Comparison of ENCODE assay signal across 17 mouse cellular contexts in the genomic region with DNA sequence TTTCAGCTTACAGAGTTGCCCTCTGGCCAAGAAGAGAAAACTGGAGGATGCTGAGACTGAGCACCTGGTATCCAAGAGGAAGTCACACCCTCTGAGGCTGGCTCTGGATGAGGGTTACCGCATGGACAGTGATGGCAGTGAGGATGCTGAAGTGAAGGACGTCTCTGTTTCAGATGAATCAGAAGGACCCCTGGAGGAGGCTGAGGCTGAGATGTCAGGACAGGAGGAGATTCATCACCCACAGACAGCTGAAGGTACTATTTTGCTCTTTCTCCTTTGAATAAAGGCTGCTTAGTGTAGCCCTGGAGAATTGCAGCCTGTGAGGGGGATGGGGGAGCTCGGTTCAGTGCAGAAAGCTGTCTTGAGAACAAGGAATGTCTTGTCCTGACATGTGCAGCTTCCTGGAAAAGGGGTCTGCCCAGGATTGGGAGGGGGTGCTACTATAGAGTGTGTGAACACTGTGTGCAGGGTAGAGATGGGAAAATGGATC. TPM values are rescaled to one million over a fixed set of nuclear protein-coding genes. Genes with fewer than 3 reads are reported as not detected.
DNase-seq lines count a peak whose midpoint lies in the region; ATAC-seq and TF ChIP-seq lines count a peak whose summit lies in the region.
"Had no signal": no experiment of that assay in that cellular context is flagged by ENCODE, and none has a peak within 500 bp of the region (broad histone marks: within the 10 kb centered on the region; RNA-seq: fewer than 3 reads in every experiment).

No protein-coding gene starts in this region.

- no peak overlapping the region for H3K4me3 ChIP-seq in hindbrain, embryonic 15.5 days
- no peak overlapping the region for H3K4me3 ChIP-seq in hindbrain, embryonic 12.5 days
- no peak overlapping the region for H3K4me3 ChIP-seq in lung, postnatal 0 days (ENCODE audit: low read depth, low read length)
- H3K4me3 ChIP-seq in kidney, embryonic 16.5 days (ENCODE audit: low read length) = no peak overlapping the region
- H3K4me3 ChIP-seq: erythroblast, embryonic 14.5 days; gastrocnemius, adult 2 months; limb, embryonic 12.5 days had no signal

- TF ChIP-seq CTCF in lung, postnatal 0 days (IDR thresholded peaks at IDR 0.05) = no peak

- no peak for TF ChIP-seq EP300 in lung, postnatal 0 days (IDR thresholded peaks at IDR 0.05)

- H3K9ac ChIP-seq in hindbrain, embryonic 15.5 days = no peak overlapping the region
- no peak overlapping the region for H3K9ac ChIP-seq in hindbrain, embryonic 12.5 days
- H3K9ac ChIP-seq in lung, postnatal 0 days (replicated peaks; ENCODE audit: low read depth) = no peak overlapping the region
- H3K9ac ChIP-seq in kidney, embryonic 16.5 days (replicated peaks; ENCODE audit: low read length) = no peak overlapping the region
- H3K9ac ChIP-seq: limb, embryonic 12.5 days had no signal

- H3K4me2 ChIP-seq in hindbrain, embryonic 15.5 days = no peak overlapping the region
- no peak overlapping the region for H3K4me2 ChIP-seq in hindbrain, embryonic 12.5 days (replicated peaks)
- no peak overlapping the region for H3K4me2 ChIP-seq in lung, postnatal 0 days (replicated peaks; ENCODE audit: low read depth, low read length)
- H3K4me2 ChIP-seq in kidney, embryonic 16.5 days (replicated peaks; ENCODE audit: low read depth, low read length) = no peak overlapping the region
- H3K4me2 ChIP-seq: heart, embryonic 11.5 days; limb, embryonic 12.5 days; midbrain, embryonic 11.5 days had no signal

- no peaks in the 10 kb centered on the region for H3K4me1 ChIP-seq in hindbrain, embryonic 15.5 days (replicated peaks)
- 0 out of 2 replicates have a peak, but pooled peaks cover 3% of the 10 kb centered on the region for H3K4me1 ChIP-seq in hindbrain, embryonic 12.5 days
- H3K4me1 ChIP-seq in lung, postnatal 0 days (ENCODE audit: insufficient read depth, low read depth, low read length) = no peaks in the 10 kb centered on the region
- no peaks in the 10 kb centered on the region for H3K4me1 ChIP-seq in kidney, embryonic 16.5 days (ENCODE audit: insufficient read depth, low read length)
- H3K4me1 ChIP-seq: limb, embryonic 12.5 days had no signal

- H3K27ac ChIP-seq in hindbrain, embryonic 15.5 days (replicated peaks) = no peak overlapping the region
- H3K27ac ChIP-seq in hindbrain, embryonic 12.5 days = no peak overlapping the region
- no peak overlapping the region for H3K27ac ChIP-seq in lung, postnatal 0 days (ENCODE audit: low read length)
- no peak overlapping the region for H3K27ac ChIP-seq in kidney, embryonic 16.5 days (ENCODE audit: low read length)
- H3K27ac ChIP-seq: gastrocnemius, adult 2 months; limb, embryonic 12.5 days had no signal

- WGBS in hindbrain, embryonic 15.5 days = 53% methylated on average over 3 of the region's 3 CpGs
- WGBS in hindbrain, embryonic 12.5 days = 58% methylated on average over 3 of the region's 3 CpGs
- 58% methylated on average over 3 of the region's 3 CpGs for WGBS in lung, postnatal 0 days
- WGBS in kidney, embryonic 16.5 days = 67% methylated on average over 3 of the region's 3 CpGs

- ATAC-seq in hindbrain, embryonic 15.5 days (ENCODE audit: low FRiP score, low read depth) = peak; percentile 66; the same call in 1 of the 2 replicates
- no peak for ATAC-seq in hindbrain, embryonic 12.5 days (ENCODE audit: low FRiP score)
- no peak for ATAC-seq in lung, postnatal 0 days
- no peak for ATAC-seq in kidney, embryonic 16.5 days (ENCODE audit: low FRiP score, low TSS enrichment)

- H3K27me3 ChIP-seq in hindbrain, embryonic 15.5 days = no peaks in the 10 kb centered on the region
- no peaks in the 10 kb centered on the region for H3K27me3 ChIP-seq in hindbrain, embryonic 12.5 days
- no peaks in the 10 kb centered on the region for H3K27me3 ChIP-seq in lung, postnatal 0 days (replicated peaks; ENCODE audit: insufficient read depth, low read length)
- H3K27me3 ChIP-seq in kidney, embryonic 16.5 days (ENCODE audit: insufficient read depth, low read length) = no peaks in the 10 kb centered on the region
- H3K27me3 ChIP-seq: limb, embryonic 12.5 days had no signal

- peaks cover 19% of the 10 kb centered on the region for H3K36me3 ChIP-seq in hindbrain, embryonic 15.5 days
- H3K36me3 ChIP-seq in hindbrain, embryonic 12.5 days = peaks cover 49% of the 10 kb centered on the region
- no peaks in the 10 kb centered on the region for H3K36me3 ChIP-seq in lung, postnatal 0 days (ENCODE audit: insufficient read depth, low read length)
- no peaks in the 10 kb centered on the region for H3K36me3 ChIP-seq in kidney, embryonic 16.5 days (ENCODE audit: insufficient read depth, low read length)
- H3K36me3 ChIP-seq: limb, embryonic 12.5 days had no signal

- no peaks in the 10 kb centered on the region for H3K9me3 ChIP-seq in hindbrain, embryonic 15.5 days
- H3K9me3 ChIP-seq in hindbrain, embryonic 12.5 days (replicated peaks) = no peaks in the 10 kb centered on the region
- H3K9me3 ChIP-seq in lung, postnatal 0 days (ENCODE audit: low read length) = no peaks in the 10 kb centered on the region
- H3K9me3 ChIP-seq in kidney, embryonic 16.5 days (ENCODE audit: low read length) = no peaks in the 10 kb centered on the region
- H3K9me3 ChIP-seq: limb, embryonic 12.5 days had no signal

- DNase-seq in right cerebral cortex, postnatal 10 days (ENCODE audit: low spot score in 2 of 2) = peak; percentile 70 to 81
- DNase-seq in right cerebral cortex, adult 2 months (ENCODE audit: low spot score in 2 of 2) = no peak
- DNase-seq in cerebellum, postnatal 36 days = peak; percentile 37 to 51
- DNase-seq in retina, postnatal 1 day = peak; percentile 19
- DNase-seq in lung, postnatal 0 days (ENCODE audit: low spot score) = no peak
- DNase-seq: adrenal gland, adult 8-10 months; gastrocnemius, adult 2 months; kidney, postnatal 14 days; lung, adult 18-20 months had no signal

RNA-seq across cellular contexts. Expression of a gene that starts 32.6 kb away (rescaled TPM):
- 14.8 and 19.1 TPM in 2 replicates for polyA plus RNA-seq in hindbrain, embryonic 15.5 days (2015; fragmentation: Nextera tagmentation; extraction: Ambion mirVana)
- 57.8 and 62.1 TPM in 2 replicates for polyA plus RNA-seq in hindbrain, embryonic 12.5 days (2016; fragmentation: Nextera tagmentation; extraction: Ambion mirVana)
- polyA plus RNA-seq in lung, postnatal 0 days (2015; fragmentation: Nextera tagmentation; extraction: Ambion mirVana) = not detected in 2 replicates
- 0.27 and 0.31 TPM in 2 replicates for polyA plus RNA-seq in kidney, embryonic 16.5 days (2015; fragmentation: Nextera tagmentation; extraction: Ambion mirVana)
- polyA plus RNA-seq: erythroblast, embryonic 14.5 days; thymus, postnatal 0 days had no signal

RNA-seq across cellular contexts. Expression of a gene that starts 42.0 kb away (rescaled TPM):
- 27.2 and 28.8 TPM in 2 replicates for polyA plus RNA-seq in hindbrain, embryonic 15.5 days (2015; fragmentation: Nextera tagmentation; extraction: Ambion mirVana)
- 39.6 and 41.2 TPM in 2 replicates for polyA plus RNA-seq in hindbrain, embryonic 12.5 days (2016; fragmentation: Nextera tagmentation; extraction: Ambion mirVana)
- polyA plus RNA-seq in lung, postnatal 0 days (2015; fragmentation: Nextera tagmentation; extraction: Ambion mirVana) = 37.3 and 43.6 TPM in 2 replicates
- polyA plus RNA-seq in kidney, embryonic 16.5 days (2015; fragmentation: Nextera tagmentation; extraction: Ambion mirVana) = 36.6 and 40.9 TPM in 2 replicates

Comparison
In these comparisons a context has a peak if more than half of its experiments do, and no peak if none do; other contexts are left out.
1. DNase-seq: peak in right cerebral cortex, postnatal 10 days (2 of 2), cerebellum, postnatal 36 days (2 of 2) and retina, postnatal 1 day (single experiment); none in right cerebral cortex, adult 2 months (0 of 2) and lung, postnatal 0 days (single experiment).
2. RNA of a gene that starts 32.6 kb away (polyA plus RNA-seq): 57.8 to 62.1 TPM in hindbrain, embryonic 12.5 days and 14.8 to 19.1 TPM in hindbrain, embryonic 15.5 days; 0.27 to 0.31 TPM in kidney, embryonic 16.5 days and not detected in lung, postnatal 0 days; every median in the first group is over 10 times any median in the second.